Mouse (Mus musculus) cerebellum, postnatal 4 days (tissue): ENCODE measurements around the gene Hist1h2ac.
A peak's percentile ranks its signal among the peaks of the same experiment; 100 is the strongest.
"Not testable (repeated sequence)": the region's sequence is repeated elsewhere in the genome, so short reads cannot be mapped to it uniquely, and the experiment has no call there.

ENCODE experiments used
- DNase-seq, 2 experiments: peaks; one replicate each; pipeline ENCODE4 v3.0.0; 2022; ENCODE audit warnings: low spot score in 2 of 2, mixed read lengths in 1 of 2

Hist1h2ac gene

GRCm38 (mm10) chr13:23700786-23701520 is 17.2 kb upstream of the Hist1h2ac start:
- DNase-seq, result peak in 1 of 2 experiments; percentile 60

DNA sequence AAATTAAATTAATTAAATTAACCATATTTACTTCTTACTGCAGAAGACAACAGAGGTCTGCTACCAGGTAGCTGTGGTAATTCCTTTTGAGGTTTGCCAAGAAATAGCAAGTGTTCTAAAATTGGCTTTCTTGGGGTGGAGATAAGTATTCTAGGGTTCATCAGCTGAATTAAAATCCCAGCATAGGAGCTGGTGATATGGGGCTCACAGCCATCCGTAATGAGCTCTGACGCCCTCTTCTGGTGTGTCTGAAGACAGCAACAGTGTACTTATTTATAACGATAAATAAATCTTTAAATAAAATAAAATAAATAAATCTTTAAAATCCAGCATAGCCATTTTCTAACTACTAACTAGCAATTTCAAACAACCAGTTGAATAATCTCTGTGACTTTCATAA is 16.0 kb upstream of the Hist1h2ac start:
- DNase-seq, result no peak

DNA sequence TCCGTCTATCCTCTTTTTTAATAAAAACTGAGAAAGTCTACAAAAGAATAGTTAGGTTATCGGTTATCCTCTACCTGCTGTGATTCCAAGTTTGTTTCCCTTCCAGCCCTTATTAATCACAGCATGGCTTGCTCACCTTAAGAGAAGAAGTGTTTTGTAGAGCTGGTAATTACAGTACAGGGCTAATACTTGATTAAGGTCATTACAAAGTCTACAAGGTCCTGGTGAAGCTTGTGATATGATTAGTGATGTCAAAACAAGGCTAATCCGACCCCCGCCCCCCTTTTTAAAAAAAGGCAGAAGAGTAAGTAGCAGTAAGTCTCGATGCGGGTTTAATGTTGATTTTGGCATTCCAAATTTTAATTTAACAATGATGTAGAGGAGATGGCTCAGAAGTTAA is 15.2 kb upstream of the Hist1h2ac start:
- DNase-seq, result no peak

- DNase-seq, result peak; percentile 95 to 98
Observed at GRCm38 (mm10) chr13:23698300-23698693, 14.5 kb upstream of the Hist1h2ac start, which contains the start of gene Hist1h4c. Hist1h4c (minus strand) TSS chr13:23698454.

GRCm38 (mm10) chr13:23697491-23698299 is 13.9 kb upstream of the Hist1h2ac start:
- peak in 1 of 2 experiments; percentile 49 for DNase-seq

DNA sequence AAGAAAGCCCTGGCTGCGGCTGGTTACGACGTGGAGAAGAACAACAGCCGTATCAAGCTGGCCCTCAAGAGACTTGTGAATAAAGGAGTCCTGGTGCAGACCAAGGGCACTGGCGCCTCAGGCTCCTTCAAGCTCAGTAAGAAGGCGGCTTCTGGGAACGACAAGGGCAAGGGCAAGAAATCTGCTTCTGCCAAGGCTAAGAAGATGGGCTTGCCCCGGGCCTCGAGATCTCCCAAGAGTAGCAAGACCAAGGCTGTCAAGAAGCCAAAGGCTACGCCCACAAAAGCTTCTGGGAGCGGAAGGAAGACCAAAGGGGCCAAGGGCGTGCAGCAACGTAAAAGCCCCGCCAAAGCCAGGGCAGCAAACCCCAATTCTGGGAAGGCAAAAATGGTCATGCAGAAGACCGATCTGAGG is 12.3 kb upstream of the Hist1h2ac start:
- no peak for DNase-seq

GRCm38 (mm10) chr13:23695514-23695913 is 11.8 kb upstream of the Hist1h2ac start, which contains the start of gene Hist1h1t:
Hist1h1t (plus strand) TSS chr13:23695814.
- no peak for DNase-seq

GRCm38 (mm10) chr13:23694956-23695355 is 11.2 kb upstream of the Hist1h2ac start:
- no peak for DNase-seq

GRCm38 (mm10) chr13:23693856-23694440 is 10.2 kb upstream of the Hist1h2ac start:
- no peak for DNase-seq

- no peak for DNase-seq
Observed at GRCm38 (mm10) chr13:23689459-23689858, 5.7 kb upstream of the Hist1h2ac start.

GRCm38 (mm10) chr13:23688956-23689355 is 5.2 kb upstream of the Hist1h2ac start:
- DNase-seq, result no peak

DNA sequence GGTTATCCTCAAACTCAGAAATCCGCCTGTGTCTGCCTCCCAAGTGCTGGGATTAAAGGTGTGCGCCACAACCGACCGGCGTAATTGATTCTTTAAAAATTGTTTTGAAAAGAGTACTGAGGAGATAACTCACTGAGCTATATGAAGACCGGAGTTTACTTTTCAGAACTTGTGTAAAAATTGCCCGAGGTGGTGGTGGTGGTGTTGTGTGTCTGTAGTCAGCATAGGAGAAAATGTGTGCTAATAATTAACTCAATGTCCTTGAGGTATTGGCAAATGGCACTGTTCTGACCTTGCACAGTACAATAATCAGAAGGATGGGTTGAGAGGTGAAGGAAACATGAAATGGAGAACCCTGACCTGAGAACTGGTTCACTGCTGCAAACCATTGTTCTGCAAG is 4.2 kb upstream of the Hist1h2ac start:
- no peak for DNase-seq

DNA sequence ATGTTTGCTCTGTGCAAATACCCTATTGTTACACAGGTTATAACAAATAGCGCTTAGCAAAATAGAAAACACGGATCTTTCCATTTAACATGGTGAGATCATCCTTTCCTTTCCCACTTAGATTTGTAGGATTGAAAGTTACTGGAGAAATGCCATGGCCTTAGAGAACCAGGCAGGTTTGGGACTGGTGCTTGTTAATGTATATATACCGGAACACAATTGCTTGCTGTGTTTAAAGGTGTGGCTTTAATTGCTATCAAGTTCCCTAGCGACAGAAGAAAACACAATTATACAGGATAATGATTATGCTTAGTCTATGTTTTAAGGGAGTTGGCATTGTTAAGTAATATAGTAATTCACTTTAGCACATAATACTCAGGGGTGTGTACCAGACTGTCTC is 3.4 kb upstream of the Hist1h2ac start:
- no peak for DNase-seq

- no peak for DNase-seq
Observed at GRCm38 (mm10) chr13:23685966-23686365, 2.2 kb upstream of the Hist1h2ac start.

GRCm38 (mm10) chr13:23685121-23685861 is 1.5 kb upstream of the Hist1h2ac start:
- DNase-seq, result no peak

DNA sequence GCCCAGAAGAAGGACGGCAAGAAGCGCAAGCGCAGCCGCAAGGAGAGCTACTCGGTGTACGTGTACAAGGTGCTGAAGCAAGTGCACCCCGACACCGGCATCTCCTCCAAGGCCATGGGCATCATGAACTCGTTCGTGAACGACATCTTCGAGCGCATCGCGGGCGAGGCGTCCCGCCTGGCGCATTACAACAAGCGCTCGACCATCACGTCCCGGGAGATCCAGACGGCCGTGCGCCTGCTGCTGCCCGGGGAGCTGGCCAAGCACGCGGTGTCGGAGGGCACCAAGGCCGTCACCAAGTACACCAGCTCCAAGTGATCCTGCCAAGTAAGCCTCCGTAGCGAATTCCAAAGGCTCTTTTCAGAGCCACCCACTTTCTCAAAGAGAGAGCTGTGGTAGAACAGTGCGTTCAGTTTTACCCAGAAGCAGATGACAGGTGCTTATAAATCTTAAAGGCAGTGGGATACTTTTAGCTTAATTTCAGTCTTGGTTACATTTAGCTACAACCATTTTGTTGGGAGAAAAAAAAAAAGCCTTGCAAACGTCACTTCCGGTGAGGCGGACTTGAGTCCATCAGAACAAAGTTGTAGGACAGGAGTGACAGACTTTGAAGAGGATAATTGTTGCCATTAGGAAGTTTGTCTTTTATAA is 672 bp upstream of the Hist1h2ac start:
- peak in 1 of 2 experiments; percentile 10 for DNase-seq

DNA sequence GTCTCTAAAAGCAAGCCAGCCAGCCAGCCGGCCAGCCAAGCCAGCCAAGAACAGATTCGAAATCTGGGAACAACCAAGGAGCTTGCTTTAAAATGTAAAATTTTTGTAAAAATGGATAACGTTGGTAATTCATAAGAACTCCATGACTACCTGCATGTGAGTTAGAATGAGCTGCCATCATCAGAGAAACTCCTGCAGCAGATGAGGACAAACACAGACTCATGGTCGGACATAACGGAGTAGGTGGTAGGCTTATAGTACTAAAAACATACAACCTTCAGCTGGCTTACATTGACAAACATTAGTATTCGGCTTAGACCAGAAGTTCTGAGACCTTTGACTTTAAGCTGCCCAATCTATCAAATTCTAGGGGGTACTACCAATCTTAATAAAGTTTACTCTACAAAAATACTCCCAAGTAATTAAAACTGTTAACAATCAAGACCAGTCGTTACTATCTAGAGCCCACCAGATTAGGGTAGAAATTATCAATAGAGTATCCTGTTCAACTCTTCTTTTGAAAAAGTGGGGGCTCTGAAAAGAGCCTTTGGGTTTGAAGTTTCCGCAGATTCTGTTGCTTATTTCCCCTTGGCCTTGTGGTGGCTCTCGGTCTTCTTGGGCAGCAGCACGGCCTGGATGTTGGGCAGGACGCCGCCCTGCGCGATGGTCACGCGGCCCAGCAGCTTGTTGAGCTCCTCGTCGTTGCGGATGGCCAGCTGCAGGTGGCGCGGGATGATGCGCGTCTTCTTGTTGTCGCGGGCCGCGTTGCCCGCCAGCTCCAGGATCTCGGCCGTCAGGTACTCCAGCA is 597 bp downstream of the Hist1h2ac start:
- not testable (repeated sequence) for DNase-seq

DNA sequence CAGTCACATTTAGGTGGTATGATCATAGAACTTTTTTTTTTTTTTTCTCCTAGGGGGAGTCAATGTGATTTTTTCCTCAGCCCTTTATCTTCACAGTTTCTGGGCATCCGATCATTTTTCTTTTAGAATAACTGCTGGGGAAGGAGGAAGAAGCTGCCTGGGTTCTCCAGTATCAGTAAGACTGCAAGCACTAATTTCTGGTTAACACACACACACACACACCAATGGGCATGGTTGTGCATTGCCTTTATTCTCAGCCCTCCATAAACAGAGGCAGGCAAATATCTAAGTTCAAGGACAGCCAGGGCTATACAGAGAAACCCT is 1.2 kb downstream of the Hist1h2ac start:
- DNase-seq, result no peak

GRCm38 (mm10) chr13:23681990-23682582 is 1.7 kb downstream of the Hist1h2ac start:
- DNase-seq, result no peak

DNA sequence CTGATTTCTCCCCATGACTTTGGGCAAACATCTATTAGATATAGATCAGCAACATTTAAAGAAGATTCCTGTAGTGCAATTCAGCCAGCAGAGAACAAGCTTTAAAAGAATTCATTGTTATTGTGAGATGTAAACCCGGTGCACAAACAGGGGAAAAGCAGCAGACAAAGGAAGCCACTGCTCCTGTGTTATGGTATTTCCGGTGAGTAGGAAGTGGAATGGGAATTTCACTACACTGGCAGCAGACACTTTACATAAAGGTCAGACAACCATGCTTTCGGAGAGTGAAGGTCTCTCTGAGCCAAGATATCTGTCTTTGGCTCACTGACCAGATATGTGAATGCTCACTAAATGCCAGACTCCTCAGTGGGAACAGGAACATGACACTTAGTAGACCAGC is 21.2 kb downstream of the Hist1h2ac start:
- no peak for DNase-seq
